Mouse (Mus musculus): ENCODE measurements at regions not wholly inside any gene's neighbourhood (a gene's known extent, or its start where the extent isn't known, plus 50 kb on each side); places are given as distances from the start of the nearest gene placed in this dataset.

DNA sequence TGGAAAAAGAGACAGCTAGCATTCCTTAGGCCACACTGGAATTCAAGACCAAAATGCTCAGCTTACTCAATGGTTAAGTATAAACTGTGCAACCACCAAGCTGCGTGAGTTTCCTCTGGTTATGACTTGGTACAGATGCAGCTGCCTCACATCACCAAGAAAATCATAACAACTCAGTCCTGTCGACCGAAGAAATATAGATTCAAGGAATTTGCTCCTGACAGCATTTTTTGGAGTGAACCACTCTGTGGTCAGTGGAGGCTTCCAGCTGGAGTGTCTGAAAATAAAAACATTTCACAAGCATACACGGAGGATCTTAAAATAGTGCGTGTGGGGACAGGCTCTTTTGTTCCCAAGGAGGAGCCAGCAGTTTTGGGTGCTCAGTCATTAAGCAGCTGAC lies 253.8 kb downstream of the Bckdhb start:
- Histone ChIP-seq H3K27ac (ENCODE audit: control insufficient read depth, insufficient read depth, low read depth, low read length, poor library complexity) (no peak overlapping the region), H3K4me1 (ENCODE audit: control insufficient read depth, insufficient read depth, low read length) (no peaks in the 10 kb centered on the region), H3K4me3 (replicated peaks; ENCODE audit: control insufficient read depth, low read depth, low read length) (no peak overlapping the region)
- 83% methylated on average over 5 of the region's 5 CpGs for WGBS
- TF ChIP-seq CTCF (IDR thresholded peaks at IDR 0.05; ENCODE audit: control insufficient read depth, insufficient read depth, low read length) (no peak), POLR2A (IDR thresholded peaks at IDR 0.05; ENCODE audit: borderline replicate concordance, control insufficient read depth, low read depth, low read length) (no peak)

DNA sequence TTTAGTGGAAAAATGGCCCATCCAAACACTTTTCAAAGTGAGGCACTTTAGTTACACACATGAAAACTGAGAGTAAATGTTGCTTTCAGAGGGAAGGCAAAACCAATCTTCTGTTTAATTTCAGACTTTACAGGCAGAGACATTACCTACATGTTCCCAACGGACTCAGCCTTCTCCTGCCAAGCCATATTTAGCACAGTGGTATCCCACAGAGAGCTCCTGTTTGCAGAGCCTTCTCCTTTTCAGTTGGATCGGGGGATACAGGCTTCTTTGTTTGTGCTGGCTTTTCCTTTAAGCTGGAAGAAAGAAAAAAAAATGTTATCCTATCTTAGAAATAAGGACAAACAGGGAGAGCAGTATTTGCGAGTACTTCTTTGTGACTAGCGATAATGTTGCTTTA lies 254.3 kb downstream of the Bckdhb start:
- TF ChIP-seq POLR2A (IDR thresholded peaks at IDR 0.05; ENCODE audit: borderline replicate concordance, control insufficient read depth, low read depth, low read length): no peak
- TF ChIP-seq CTCF (IDR thresholded peaks at IDR 0.05; ENCODE audit: control insufficient read depth, insufficient read depth, low read length): no peak
- Histone ChIP-seq H3K4me1 (ENCODE audit: control insufficient read depth, insufficient read depth, low read length) (no peaks in the 10 kb centered on the region), H3K27ac (ENCODE audit: control insufficient read depth, insufficient read depth, low read depth, low read length, poor library complexity) (no peak overlapping the region), H3K4me3 (replicated peaks; ENCODE audit: control insufficient read depth, low read depth, low read length) (no peak overlapping the region)
- WGBS: 76% methylated on average over 4 of the region's 4 CpGs

DNA sequence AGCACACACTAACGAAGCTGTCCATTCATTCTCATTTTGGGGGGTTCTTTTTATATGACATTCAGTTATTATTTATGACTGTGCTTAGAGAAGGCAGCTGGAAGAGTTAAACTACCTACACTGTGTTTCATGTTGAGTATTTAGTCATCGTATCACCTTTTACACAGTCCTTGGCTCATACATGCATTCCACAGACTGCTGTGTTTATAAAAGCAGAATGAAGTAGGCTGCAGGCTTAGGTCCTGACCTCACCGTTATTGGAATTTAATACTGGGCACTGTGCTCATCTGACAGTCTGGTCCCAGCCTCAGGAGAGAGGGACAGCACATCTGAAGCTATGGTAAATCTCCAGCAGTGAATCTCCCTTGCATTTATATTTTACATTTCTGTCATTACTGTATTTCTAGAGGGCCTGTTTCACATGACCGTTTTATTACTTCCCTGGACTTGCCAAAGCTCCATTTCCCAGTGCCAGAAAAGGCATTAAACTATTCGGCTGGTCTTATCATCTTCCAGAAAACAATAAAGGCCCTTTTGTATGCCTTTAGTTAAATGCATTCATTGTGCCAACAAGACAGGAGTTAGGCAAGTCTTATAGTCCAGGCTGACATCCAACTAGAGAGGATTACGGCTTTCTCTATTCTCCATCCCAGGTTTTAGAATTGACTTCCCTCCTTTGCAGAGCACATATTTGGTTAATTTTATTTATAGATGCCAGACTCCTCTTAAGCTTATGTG lies 258.9 kb downstream of the Bckdhb start:
- TF ChIP-seq CTCF (IDR thresholded peaks at IDR 0.05; ENCODE audit: control insufficient read depth, insufficient read depth, low read length) (no peak), POLR2A (IDR thresholded peaks at IDR 0.05; ENCODE audit: borderline replicate concordance, control insufficient read depth, low read depth, low read length) (no peak)

DNA sequence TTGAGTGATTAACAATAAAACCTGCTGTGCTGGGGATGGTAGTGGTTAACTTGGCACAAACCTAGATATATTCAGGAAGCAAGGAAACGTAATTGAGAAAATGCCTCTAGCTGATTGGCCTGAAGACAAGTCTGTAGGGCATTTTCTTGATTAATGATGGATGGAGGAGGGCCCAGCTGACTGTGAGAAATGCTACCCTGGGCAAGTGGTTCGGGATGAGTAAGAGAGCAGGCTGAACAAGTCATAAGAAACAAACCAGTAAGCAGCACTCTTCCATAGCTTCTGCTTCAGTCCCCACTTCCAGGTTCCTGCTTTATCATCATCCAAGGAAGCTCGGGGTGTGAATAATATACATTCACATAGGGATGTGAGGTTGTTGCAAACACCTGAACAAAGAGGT lies 262.6 kb downstream of the Bckdhb start:
- TF ChIP-seq POLR2A (IDR thresholded peaks at IDR 0.05; ENCODE audit: borderline replicate concordance, control insufficient read depth, low read depth, low read length): no peak
- no peak for TF ChIP-seq CTCF (IDR thresholded peaks at IDR 0.05; ENCODE audit: control insufficient read depth, insufficient read depth, low read length)
- Histone ChIP-seq H3K4me1 (ENCODE audit: control insufficient read depth, insufficient read depth, low read length) (no peaks in the 10 kb centered on the region), H3K4me3 (replicated peaks; ENCODE audit: control insufficient read depth, low read depth, low read length) (no peak overlapping the region), H3K27ac (ENCODE audit: control insufficient read depth, insufficient read depth, low read depth, low read length, poor library complexity) (no peak overlapping the region)
- 67% methylated on average over 3 of the region's 3 CpGs for WGBS

More for the DNA sequence above, 258.9 kb downstream of the Bckdhb start:
- Histone ChIP-seq H3K27ac (ENCODE audit: control insufficient read depth, insufficient read depth, low read depth, low read length, poor library complexity) (no peak overlapping the region), H3K4me3 (replicated peaks; ENCODE audit: control insufficient read depth, low read depth, low read length) (no peak overlapping the region), H3K4me1 (ENCODE audit: control insufficient read depth, insufficient read depth, low read length) (no peaks in the 10 kb centered on the region)
- WGBS: 80% methylated on average over 6 of the region's 6 CpGs

DNA sequence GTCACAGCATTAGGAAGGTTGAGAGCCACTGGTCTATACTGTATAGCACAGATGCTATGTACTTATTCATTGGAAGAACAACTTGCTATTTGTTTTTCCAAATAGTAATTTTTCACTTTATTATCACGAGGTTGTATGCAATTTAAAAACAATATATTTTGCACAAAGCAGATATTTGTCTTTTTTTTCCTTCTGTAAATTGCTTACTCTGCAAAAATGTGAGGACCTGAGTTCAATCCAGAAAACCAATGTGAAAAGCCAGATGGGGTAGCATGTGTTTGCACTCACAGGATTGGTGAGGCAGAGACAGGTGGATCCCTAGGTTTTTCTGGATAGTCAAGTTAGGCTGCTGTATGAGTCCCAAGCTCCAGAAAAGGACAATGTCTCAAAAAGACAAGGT lies 268.5 kb downstream of the Bckdhb start:
- H3K4me3 ChIP-seq (replicated peaks; ENCODE audit: control insufficient read depth, low read depth, low read length): no peak overlapping the region
- H3K27ac ChIP-seq (ENCODE audit: control insufficient read depth, insufficient read depth, low read depth, low read length, poor library complexity): no peak overlapping the region
- TF ChIP-seq POLR2A (IDR thresholded peaks at IDR 0.05; ENCODE audit: borderline replicate concordance, control insufficient read depth, low read depth, low read length) (no peak), CTCF (IDR thresholded peaks at IDR 0.05; ENCODE audit: control insufficient read depth, insufficient read depth, low read length) (no peak)
- WGBS: 61% methylated on average over 1 of the region's 1 CpGs
- no peaks in the 10 kb centered on the region for H3K4me1 ChIP-seq (ENCODE audit: control insufficient read depth, insufficient read depth, low read length)

DNA sequence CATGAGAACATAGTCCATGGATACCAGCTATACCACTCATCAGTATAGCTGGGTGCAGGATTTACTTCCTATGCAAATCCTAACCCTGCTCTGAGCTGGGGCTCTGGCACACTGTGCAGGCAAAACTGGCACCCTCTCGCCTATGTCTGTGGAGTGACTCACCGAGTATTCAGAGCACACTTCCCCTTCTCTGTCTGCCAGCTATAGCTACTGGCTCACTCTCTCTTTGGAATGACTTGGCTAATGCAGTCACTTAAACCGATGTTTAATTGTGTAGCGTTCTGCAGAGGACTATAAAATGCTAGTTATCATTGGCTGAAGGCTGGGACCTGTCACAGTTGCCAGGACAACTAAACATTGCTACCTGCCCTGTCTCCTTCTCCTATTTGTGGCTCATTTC lies 269.8 kb downstream of the Bckdhb start:
- no peak overlapping the region for H3K4me3 ChIP-seq (replicated peaks; ENCODE audit: control insufficient read depth, low read depth, low read length)
- H3K4me1 ChIP-seq (ENCODE audit: control insufficient read depth, insufficient read depth, low read length): no peaks in the 10 kb centered on the region
- TF ChIP-seq CTCF (IDR thresholded peaks at IDR 0.05; ENCODE audit: control insufficient read depth, insufficient read depth, low read length): no peak
- no peak for TF ChIP-seq POLR2A (IDR thresholded peaks at IDR 0.05; ENCODE audit: borderline replicate concordance, control insufficient read depth, low read depth, low read length)
- 66% methylated on average over 4 of the region's 4 CpGs for WGBS
- H3K27ac ChIP-seq (ENCODE audit: control insufficient read depth, insufficient read depth, low read depth, low read length, poor library complexity): no peak overlapping the region

DNA sequence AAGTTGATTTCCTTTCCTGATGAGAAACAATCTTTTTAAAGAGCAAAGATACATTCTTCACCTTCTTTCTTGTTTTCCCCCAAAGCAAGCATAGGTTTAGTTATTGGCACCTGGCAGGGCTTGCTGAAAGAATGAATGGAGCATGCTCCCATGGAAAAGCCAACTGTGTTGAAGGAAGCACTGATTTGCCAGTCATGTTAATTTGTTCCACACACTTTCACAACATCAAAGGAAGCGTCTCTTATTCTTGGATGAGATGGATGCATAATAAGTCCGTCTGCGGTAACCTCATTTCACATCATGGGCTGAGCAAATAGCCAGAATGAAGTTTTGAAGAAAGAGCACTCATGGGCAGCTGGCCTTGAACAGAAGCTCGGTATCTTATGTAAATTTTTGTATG lies 270.4 kb downstream of the Bckdhb start:
- WGBS: 79% methylated on average over 4 of the region's 4 CpGs

DNA sequence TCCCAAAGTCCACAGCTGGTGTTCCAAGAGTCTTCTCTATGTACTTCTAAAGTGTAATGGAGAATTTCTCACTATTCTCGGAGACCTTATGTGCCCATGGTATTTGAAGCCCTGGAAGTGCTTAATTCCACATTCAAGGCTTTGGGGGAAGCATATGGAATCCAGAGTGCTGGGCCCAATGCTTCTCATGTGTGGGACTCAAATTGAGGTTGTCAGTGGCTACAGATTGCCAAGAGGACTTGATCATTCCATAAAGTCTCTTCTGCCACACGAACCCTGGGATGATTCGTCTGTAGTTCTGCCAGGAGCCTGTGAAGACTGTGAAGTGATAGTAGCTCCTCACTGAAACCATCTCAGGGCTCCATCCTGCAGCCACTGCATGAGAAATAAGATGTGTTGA lies 275.3 kb downstream of the Bckdhb start:
- Histone ChIP-seq H3K4me1 (ENCODE audit: control insufficient read depth, insufficient read depth, low read length) (no peaks in the 10 kb centered on the region), H3K27ac (ENCODE audit: control insufficient read depth, insufficient read depth, low read depth, low read length, poor library complexity) (no peak overlapping the region), H3K4me3 (replicated peaks; ENCODE audit: control insufficient read depth, low read depth, low read length) (no peak overlapping the region)
- 79% methylated on average over 3 of the region's 3 CpGs for WGBS
- TF ChIP-seq POLR2A (IDR thresholded peaks at IDR 0.05; ENCODE audit: borderline replicate concordance, control insufficient read depth, low read depth, low read length) (no peak), CTCF (IDR thresholded peaks at IDR 0.05; ENCODE audit: control insufficient read depth, insufficient read depth, low read length) (no peak)

More for the DNA sequence above, 270.4 kb downstream of the Bckdhb start:
- Histone ChIP-seq H3K4me3 (replicated peaks; ENCODE audit: control insufficient read depth, low read depth, low read length) (no peak overlapping the region), H3K27ac (ENCODE audit: control insufficient read depth, insufficient read depth, low read depth, low read length, poor library complexity) (no peak overlapping the region), H3K4me1 (ENCODE audit: control insufficient read depth, insufficient read depth, low read length) (no peaks in the 10 kb centered on the region)
- TF ChIP-seq CTCF (IDR thresholded peaks at IDR 0.05; ENCODE audit: control insufficient read depth, insufficient read depth, low read length) (no peak), POLR2A (IDR thresholded peaks at IDR 0.05; ENCODE audit: borderline replicate concordance, control insufficient read depth, low read depth, low read length) (no peak)

DNA sequence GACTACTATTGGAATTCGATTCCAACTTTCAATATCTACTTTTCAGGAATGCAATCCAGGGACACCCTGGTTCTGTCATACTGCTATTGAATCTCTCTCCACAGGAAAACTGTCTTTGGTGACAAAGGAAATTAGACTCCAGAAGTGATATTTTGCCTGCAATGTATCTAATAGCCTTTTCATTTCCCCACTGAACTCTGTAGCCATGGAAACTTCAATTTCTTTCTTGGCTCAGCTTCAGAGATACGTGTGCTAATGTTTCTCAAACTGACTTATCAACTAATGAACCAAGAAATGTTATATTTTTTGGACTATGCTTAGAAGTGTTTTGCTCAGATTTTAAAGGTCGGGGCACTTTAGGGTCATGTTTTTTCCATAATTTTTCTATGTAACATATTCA lies 279.1 kb downstream of the Bckdhb start:
- TF ChIP-seq CTCF (IDR thresholded peaks at IDR 0.05; ENCODE audit: control insufficient read depth, insufficient read depth, low read length): no peak
- TF ChIP-seq POLR2A (IDR thresholded peaks at IDR 0.05; ENCODE audit: borderline replicate concordance, control insufficient read depth, low read depth, low read length): no peak
- 66% methylated on average over 3 of the region's 3 CpGs for WGBS
- Histone ChIP-seq H3K4me3 (replicated peaks; ENCODE audit: control insufficient read depth, low read depth, low read length) (no peak overlapping the region), H3K27ac (ENCODE audit: control insufficient read depth, insufficient read depth, low read depth, low read length, poor library complexity) (no peak overlapping the region), H3K4me1 (ENCODE audit: control insufficient read depth, insufficient read depth, low read length) (no peaks in the 10 kb centered on the region)
